Mouse (Mus musculus): ENCODE data around the gene Uck2.

DNA sequence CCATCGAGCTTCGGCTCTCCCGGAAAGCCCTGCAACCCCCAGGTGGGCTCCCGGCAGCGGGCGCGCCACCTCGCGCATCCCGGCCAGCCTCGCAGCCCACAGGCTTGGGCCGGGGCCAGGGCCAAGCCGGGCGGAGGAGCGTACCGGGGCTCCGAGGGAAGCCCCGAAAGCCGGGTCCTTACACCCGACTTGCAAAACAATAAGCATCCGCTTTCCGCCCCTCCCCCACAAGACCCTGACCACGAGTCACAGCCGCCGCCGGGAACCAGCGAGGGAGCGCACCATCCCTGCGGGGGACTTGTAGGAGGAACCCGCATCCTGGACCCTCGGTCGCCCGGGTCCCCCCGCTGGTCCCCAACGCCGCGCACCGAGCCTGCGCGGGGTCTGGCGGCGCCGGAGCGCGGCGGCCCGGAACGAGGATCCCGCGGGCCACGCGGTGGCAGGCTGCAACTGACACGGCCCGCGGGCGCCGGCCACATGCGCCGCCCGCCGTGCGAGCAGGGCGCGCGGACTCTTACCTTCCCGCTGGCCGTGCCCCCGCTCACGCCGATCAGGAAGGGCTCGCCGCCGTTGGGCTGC, 773 bp downstream of the Uck2 start:
- TF ChIP-seq POLR2A (IDR thresholded peaks at IDR 0.05; ENCODE audit: low read depth, low read length) (no peak), CTCF (conservative IDR thresholded peaks at IDR 0.05; ENCODE audit: insufficient read depth, insufficient read length, low read depth, low read length) (no peak)

Data from kidney, adult 2 months (tissue).